Mouse (Mus musculus) neural tube, embryonic 11.5 days (tissue): ENCODE results near the gene Ctps. TPM values are rescaled to one million over a fixed set of nuclear protein-coding genes. Genes with fewer than 3 reads are reported as not detected.
A peak's percentile ranks its signal among the peaks of the same experiment; 100 is the strongest.

Source experiments
- ATAC-seq: fragments of 200-750 bp; cut with Nextera tagmentation; 2 replicates; pipeline ENCODE4 v1.8.0; 2017; ENCODE audit warnings: moderate number of reproducible peaks, mild to moderate bottlenecking, moderate TSS enrichment, moderate library complexity; ENCODE audit not compliant: insufficient read depth, low FRiP score, low TSS enrichment
- DNase-seq: peaks from one replicate; pipeline ENCODE4 v3.0.0-alpha.2; 2015; ENCODE audit warnings: low spot score
- H3K27ac ChIP-seq: fragments of 300-500 bp; sonication (generic); 2 replicates; pipeline ENCODE4 v1.5.1; 2014; ENCODE audit warnings: low read depth, mild to moderate bottlenecking, low read length
- H3K27me3 ChIP-seq: fragments of 300-500 bp; sonication (generic); 2 replicates; pipeline ENCODE4 v1.6.1; 2014; ENCODE audit warnings: mild to moderate bottlenecking, low read length, mixed read lengths; ENCODE audit not compliant: control insufficient read depth, insufficient read depth
- H3K36me3 ChIP-seq: fragments of 300-500 bp; sonication (generic); 2 replicates; pipeline ENCODE4 v1.6.1; 2014; ENCODE audit warnings: mild to moderate bottlenecking, low read length, moderate library complexity, mixed read lengths; ENCODE audit not compliant: control insufficient read depth, insufficient read depth
- H3K4me1 ChIP-seq: fragments of 300-500 bp; sonication (generic); 2 replicates; pipeline ENCODE4 v1.6.1; 2014; ENCODE audit warnings: low read length, mixed read lengths; ENCODE audit not compliant: control insufficient read depth, insufficient read depth
- H3K4me2 ChIP-seq: fragments of 300-500 bp; sonication (generic); 2 replicates; pipeline ENCODE4 v1.6.1; 2014; ENCODE audit warnings: low read depth, mild to moderate bottlenecking, moderate library complexity
- H3K4me3 ChIP-seq: fragments of 300-500 bp; sonication (generic); 2 replicates; pipeline ENCODE4 v1.5.1; 2014; ENCODE audit warnings: low read depth, low read length
- H3K9ac ChIP-seq: fragments of 300-500 bp; sonication (generic); 2 replicates; pipeline ENCODE4 v1.6.1; 2014; ENCODE audit warnings: mild to moderate bottlenecking, low read length
- H3K9me3 ChIP-seq: fragments of 300-500 bp; sonication (generic); 2 replicates; pipeline ENCODE4 v1.6.1; 2016; ENCODE audit warnings: low read length; ENCODE audit not compliant: control insufficient read depth
- WGBS: fragments of 180-500 bp; shearing (Covaris S2); extraction: QIAGEN DNeasy Blood & Tissue Kit; methylation state at CpG from one replicate; pipeline ENCODE4 v1.1.7; 2014; 5-methylcytosine and 5-hydroxymethylcytosine counted together
- polyA plus RNA-seq: library from polyadenylated mRNA; unstranded; fragments of >200 nt; fragmentation: Nextera tagmentation; extraction: Ambion mirVana; gene quantifications from 2 replicates; pipeline ENCODE4 v1.2.1, GENCODE M21; 2014

Ctps gene
- polyA plus RNA-seq = 129 and 135 TPM in 2 replicates

- ATAC-seq (peak; percentile 97), DNase-seq (peak; percentile 98)
- Histone ChIP-seq H3K9ac (peak within 1 kb of the TSS; percentile 88), H3K4me1 (peaks cover 17% of the 10 kb centered on the region), H3K4me2 (peak within 1 kb of the TSS; percentile 77), H3K27me3 (no peaks in the 10 kb centered on the region), H3K27ac (peak within 1 kb of the TSS; percentile 85), H3K36me3 (no peaks in the 10 kb centered on the region; the same call in 1 of the 2 replicates), H3K9me3 (no peaks in the 10 kb centered on the region), H3K4me3 (peak within 1 kb of the TSS; percentile 66)
- WGBS = under 1% methylated on average over 91 of the region's 97 CpGs
These were observed at the start of gene Ctps for GRCm38 (mm10) chr4:120569486-120570437. Gene Ctps, minus strand, starts transcription at chr4:120570276.

GRCm38 (mm10) chr4:120616199-120617025 is 46.3 kb upstream of the Ctps start:
- DNase-seq = no peak
- Histone ChIP-seq H3K9ac (no peak overlapping the region), H3K9me3 (no peaks in the 10 kb centered on the region), H3K36me3 (no peaks in the 10 kb centered on the region), H3K27me3 (no peaks in the 10 kb centered on the region), H3K27ac (no peak overlapping the region), H3K4me2 (no peak overlapping the region), H3K4me1 (peaks cover 7% of the 10 kb centered on the region; the same call in 1 of the 2 replicates), H3K4me3 (no peak overlapping the region)
- no peak for ATAC-seq
- WGBS = 60% methylated on average over 13 of the region's 13 CpGs

- Histone ChIP-seq H3K27ac (no peak overlapping the region), H3K9ac (no peak overlapping the region), H3K27me3 (no peaks in the 10 kb centered on the region), H3K9me3 (no peaks in the 10 kb centered on the region), H3K4me3 (no peak overlapping the region), H3K36me3 (no peaks in the 10 kb centered on the region), H3K4me1 (peaks cover 7% of the 10 kb centered on the region; the same call in 1 of the 2 replicates), H3K4me2 (no peak overlapping the region)
- DNase-seq (peak; percentile 47), ATAC-seq (no peak)
- 35% methylated on average over 10 of the region's 10 CpGs for WGBS
These were observed 45.5 kb upstream of the Ctps start for GRCm38 (mm10) chr4:120615528-120616081.

DNA sequence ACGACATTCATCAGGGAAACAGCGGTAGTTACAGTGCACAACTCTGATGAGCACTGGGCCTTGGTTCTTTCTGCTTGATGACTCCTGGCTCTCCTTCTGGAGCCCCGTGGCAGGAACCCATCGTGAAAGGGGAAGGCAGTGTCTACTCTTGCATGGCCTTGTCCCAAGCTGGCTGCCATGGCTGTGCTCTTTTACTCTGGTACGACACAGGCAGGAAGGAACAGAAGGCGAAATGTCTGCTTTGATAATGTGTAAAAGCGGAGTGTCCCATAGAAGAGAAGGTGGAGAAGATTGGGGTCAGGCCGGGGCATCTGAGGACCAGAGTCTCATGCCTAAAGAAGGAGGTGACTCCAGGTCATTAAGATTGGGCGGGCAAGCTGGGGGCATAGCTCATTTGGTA is 44.6 kb upstream of the Ctps start:
- Histone ChIP-seq H3K27ac (no peak overlapping the region), H3K9ac (no peak overlapping the region), H3K36me3 (no peaks in the 10 kb centered on the region), H3K9me3 (no peaks in the 10 kb centered on the region), H3K4me3 (no peak overlapping the region), H3K4me1 (peaks cover 7% of the 10 kb centered on the region; the same call in 1 of the 2 replicates), H3K27me3 (no peaks in the 10 kb centered on the region), H3K4me2 (no peak overlapping the region)
- DNase-seq = no peak
- no peak for ATAC-seq
- WGBS = 78% methylated on average over 9 of the region's 9 CpGs

- Histone ChIP-seq H3K27ac (no peak overlapping the region), H3K27me3 (no peaks in the 10 kb centered on the region), H3K36me3 (no peaks in the 10 kb centered on the region), H3K4me2 (no peak overlapping the region), H3K4me3 (no peak overlapping the region), H3K9ac (no peak overlapping the region), H3K4me1 (peaks cover 7% of the 10 kb centered on the region; the same call in 1 of the 2 replicates), H3K9me3 (no peaks in the 10 kb centered on the region)
- DNase-seq (no peak), ATAC-seq (no peak)
- WGBS = 70% methylated on average over 8 of the region's 8 CpGs
These were observed 43.7 kb upstream of the Ctps start for GRCm38 (mm10) chr4:120613691-120614329.

- Histone ChIP-seq H3K4me3 (no peak overlapping the region), H3K36me3 (no peaks in the 10 kb centered on the region), H3K4me2 (no peak overlapping the region), H3K27ac (no peak overlapping the region), H3K4me1 (peaks cover 7% of the 10 kb centered on the region; the same call in 1 of the 2 replicates), H3K9me3 (no peaks in the 10 kb centered on the region), H3K9ac (no peak overlapping the region), H3K27me3 (no peaks in the 10 kb centered on the region)
- DNase-seq (no peak), ATAC-seq (0 out of 2 replicates have a peak, but pooled peaks have one; percentile 32)
- WGBS = 22% methylated on average over 9 of the region's 9 CpGs
These were observed 42.4 kb upstream of the Ctps start for GRCm38 (mm10) chr4:120612304-120613080.

DNA sequence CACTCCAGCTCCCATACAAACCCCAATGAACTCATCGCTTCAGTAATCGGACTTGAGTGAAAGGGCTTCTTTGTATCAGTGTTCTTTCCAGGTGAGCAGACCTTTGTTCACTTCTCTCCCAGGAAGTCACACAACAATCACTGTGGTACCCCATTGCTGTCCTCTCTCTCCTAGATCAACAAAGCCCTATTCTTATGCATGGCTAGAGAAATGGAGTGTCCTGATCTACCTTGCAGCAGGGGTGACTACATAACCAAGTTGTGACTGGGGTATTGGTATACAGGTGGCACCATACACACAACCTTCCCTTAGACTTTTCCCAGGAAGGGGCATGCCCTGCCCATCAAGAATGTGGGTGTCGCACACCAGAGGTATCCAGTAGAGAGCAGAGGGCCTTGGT is 40.9 kb upstream of the Ctps start:
- WGBS = 88% methylated on average over 3 of the region's 3 CpGs
- Histone ChIP-seq H3K4me1 (peaks cover 7% of the 10 kb centered on the region; the same call in 1 of the 2 replicates), H3K4me2 (no peak overlapping the region), H3K27me3 (no peaks in the 10 kb centered on the region), H3K9ac (no peak overlapping the region), H3K36me3 (no peaks in the 10 kb centered on the region), H3K4me3 (no peak overlapping the region), H3K27ac (no peak overlapping the region), H3K9me3 (no peaks in the 10 kb centered on the region)
- ATAC-seq (no peak), DNase-seq (no peak)
